Mouse (Mus musculus) ES-Bruce4 (cell line): Measurements from ENCODE around the gene Tex50. TPM values are rescaled to one million over a fixed set of nuclear protein-coding genes. Genes with fewer than 3 reads are reported as not detected.
"Not testable (repeated sequence)": the region's sequence is repeated elsewhere in the genome, so short reads cannot be mapped to it uniquely, and the experiment has no call there.

Experiments used
- H3K27ac ChIP-seq: 2 replicates; pipeline ENCODE4 v1.5.1; 2012; ENCODE audit warnings: low read length, inconsistent platforms; ENCODE audit not compliant: insufficient read depth
- H3K27me3 ChIP-seq: 2 replicates; pipeline ENCODE4 v1.6.1; 2012; ENCODE audit warnings: mild to moderate bottlenecking, low read length, inconsistent platforms; ENCODE audit not compliant: control insufficient read depth, poor library complexity, insufficient read depth, severe bottlenecking
- H3K36me3 ChIP-seq: 2 replicates; pipeline ENCODE4 v1.6.1; 2012; ENCODE audit warnings: inconsistent platforms, mild to moderate bottlenecking, low read length, moderate library complexity; ENCODE audit not compliant: control insufficient read depth, poor library complexity, insufficient read depth, severe bottlenecking
- H3K4me1 ChIP-seq: one replicate; pipeline ENCODE4 v1.8.1; 2011; ENCODE audit warnings: low read length; ENCODE audit not compliant: control insufficient read depth, insufficient read depth
- H3K4me3 ChIP-seq: 2 replicates; pipeline ENCODE4 v1.5.1; 2011; ENCODE audit warnings: low read depth, mild to moderate bottlenecking, low read length
- H3K9ac ChIP-seq: 2 replicates; pipeline ENCODE4 v1.6.1; 2012; ENCODE audit warnings: low read depth, mild to moderate bottlenecking, inconsistent platforms; ENCODE audit not compliant: poor library complexity, severe bottlenecking
- H3K9me3 ChIP-seq: replicated peaks from 2 replicates; pipeline ENCODE4 v1.6.1; 2012; ENCODE audit warnings: mild to moderate bottlenecking, low read length, inconsistent platforms; ENCODE audit not compliant: control insufficient read depth, poor library complexity, insufficient read depth, severe bottlenecking
- CTCF ChIP-seq: IDR thresholded peaks from one replicate; pipeline ENCODE4 v1.8.1; 2011; ENCODE audit warnings: low read depth, low read length
- EP300 ChIP-seq: IDR thresholded peaks from 2 replicates; pipeline ENCODE4 v1.6.1; 2011; ENCODE audit warnings: low read depth, low read length; ENCODE audit not compliant: insufficient read depth
- POLR2A ChIP-seq: IDR thresholded peaks from one replicate; pipeline ENCODE4 v1.8.1; 2011; ENCODE audit warnings: low read length; ENCODE audit not compliant: insufficient read depth
- polyA plus RNA-seq: library from polyadenylated mRNA; stranded (reverse); fragments of >200 nt; gene quantifications from 2 replicates; pipeline ENCODE4 v1.2.4, GENCODE M21; 2011; ENCODE audit warnings: low read depth; ENCODE audit not compliant: missing spikeins, insufficient read depth, insufficient read length

Gene Tex50
- 0.64 TPM in 1 of 2 replicates, not detected in the other for polyA plus RNA-seq

GRCm38 (mm10) chr1:161159214-161159613 is at the start of gene Tex50:
Tex50 (minus strand) TSS chr1:161159314.
- no peaks in the 10 kb centered on the region for H3K36me3 ChIP-seq
- peak within 1 kb of the TSS; percentile 49; the same call in 1 of the 2 replicates for H3K27ac ChIP-seq
- peaks cover 2% of the 10 kb centered on the region for H3K4me1 ChIP-seq

GRCm38 (mm10) chr1:161199856-161200255 is 40.7 kb upstream of the Tex50 start:
- H3K9ac ChIP-seq, result no peak overlapping the region
- TF ChIP-seq POLR2A (no peak), EP300 (no peak), CTCF (no peak)
- no peak overlapping the region for H3K4me3 ChIP-seq
- no peaks in the 10 kb centered on the region for H3K27me3 ChIP-seq
- H3K36me3 ChIP-seq, result no peaks in the 10 kb centered on the region
- H3K27ac ChIP-seq, result no peak overlapping the region
- no peaks in the 10 kb centered on the region for H3K9me3 ChIP-seq
- peaks cover 2% of the 10 kb centered on the region for H3K4me1 ChIP-seq

More at GRCm38 (mm10) chr1:161159214-161159613, at the start of gene Tex50:
- TF ChIP-seq CTCF (no peak), EP300 (no peak), POLR2A (no peak)
- no peak within 1 kb of the TSS for H3K4me3 ChIP-seq
- H3K9me3 ChIP-seq, result peaks cover 5% of the 10 kb centered on the region
- H3K27me3 ChIP-seq, result no peaks in the 10 kb centered on the region
- H3K9ac ChIP-seq, result no peak within 1 kb of the TSS

- not testable (repeated sequence) for H3K27me3 ChIP-seq, H3K36me3 ChIP-seq, H3K9ac ChIP-seq, H3K9me3 ChIP-seq, H3K27ac ChIP-seq, H3K4me1 ChIP-seq
- H3K4me3 ChIP-seq, result peak overlapping the region; percentile 65
Measured at GRCm38 (mm10) chr1:161196364-161196763, 37.2 kb upstream of the Tex50 start.

GRCm38 (mm10) chr1:161195541-161196351 is 36.6 kb upstream of the Tex50 start:
- no peaks in the 10 kb centered on the region for H3K36me3 ChIP-seq
- H3K4me3 ChIP-seq, result peak overlapping the region; percentile 65
- peak overlapping the region; percentile 80 for H3K9ac ChIP-seq
- no peaks in the 10 kb centered on the region for H3K27me3 ChIP-seq
- no peaks in the 10 kb centered on the region; the same call in 1 of the 2 replicates for H3K9me3 ChIP-seq
- H3K4me1 ChIP-seq, result peaks cover 2% of the 10 kb centered on the region
- no peak overlapping the region for H3K27ac ChIP-seq
- TF ChIP-seq CTCF, result peak; percentile 24
- TF ChIP-seq EP300, result no peak

GRCm38 (mm10) chr1:161190253-161190910 is 31.3 kb upstream of the Tex50 start:
- no peak for TF ChIP-seq EP300
- TF ChIP-seq POLR2A, result no peak
- no peak for TF ChIP-seq CTCF
- H3K9me3 ChIP-seq, result no peaks in the 10 kb centered on the region; the same call in 1 of the 2 replicates
- H3K27ac ChIP-seq, result no peak overlapping the region
- H3K27me3 ChIP-seq, result no peaks in the 10 kb centered on the region
- H3K4me1 ChIP-seq, result peaks cover 2% of the 10 kb centered on the region
- H3K4me3 ChIP-seq, result no peak overlapping the region
- H3K9ac ChIP-seq, result no peak overlapping the region
- H3K36me3 ChIP-seq, result no peaks in the 10 kb centered on the region

- no peaks in the 10 kb centered on the region; the same call in 1 of the 2 replicates for H3K9me3 ChIP-seq
- H3K27me3 ChIP-seq, result no peaks in the 10 kb centered on the region
- no peaks in the 10 kb centered on the region for H3K36me3 ChIP-seq
- H3K9ac ChIP-seq, result no peak overlapping the region
- TF ChIP-seq POLR2A (no peak), CTCF (no peak)
- H3K4me3 ChIP-seq, result no peak overlapping the region
- no peaks in the 10 kb centered on the region for H3K4me1 ChIP-seq
- no peak overlapping the region for H3K27ac ChIP-seq
Measured at GRCm38 (mm10) chr1:161185431-161185830, 26.3 kb upstream of the Tex50 start.
